Mouse (Mus musculus): ENCODE measurements around the gene Rufy1.

DNA sequence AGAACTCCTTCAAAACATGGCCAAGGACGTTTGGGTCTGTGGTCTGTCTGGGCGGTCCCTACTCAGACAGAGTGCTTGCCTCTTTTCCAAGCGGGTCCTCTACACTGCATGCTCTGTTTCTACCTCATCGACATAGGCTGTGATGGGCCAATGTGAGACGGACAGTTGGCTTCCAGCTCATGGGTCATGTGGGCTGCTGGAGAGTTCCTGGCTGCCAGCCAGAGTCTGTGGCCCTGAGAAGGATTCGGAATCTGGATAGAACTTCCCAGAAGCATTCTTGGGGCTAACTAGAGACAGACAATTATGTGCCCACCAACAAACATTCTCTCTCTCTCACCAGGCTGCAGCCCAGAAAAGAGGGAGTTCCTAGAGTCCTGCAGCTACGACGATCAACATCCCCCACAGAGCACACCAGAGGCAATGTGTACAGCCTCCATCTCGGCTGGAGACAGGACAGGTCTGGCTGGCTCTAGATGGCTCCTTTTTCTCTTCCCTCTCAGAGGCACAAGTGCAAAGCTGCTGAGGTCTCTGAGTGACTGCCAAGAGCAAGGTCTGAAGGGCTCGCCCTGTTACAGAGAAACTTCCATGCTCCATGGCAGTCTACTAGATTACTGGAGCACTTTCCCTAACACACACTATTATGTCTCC lies 27.4 kb downstream of the Rufy1 start:
- TF ChIP-seq E2F4 (IDR thresholded peaks at IDR 0.05; ENCODE audit: borderline replicate concordance, low read depth, low read length) (no peak), MXI1 (IDR thresholded peaks at IDR 0.05; ENCODE audit: low read depth, low read length) (no peak), ZKSCAN1 (IDR thresholded peaks at IDR 0.05; ENCODE audit: low read depth, low read length) (no peak), CTCF (IDR thresholded peaks at IDR 0.05 in 2 of 3, conservative IDR thresholded peaks at IDR 0.05 in 1 of 3; ENCODE audit: control insufficient read depth in 1 of 3, insufficient read depth in 1 of 3, low read depth in 2 of 3, low read length in 3 of 3, poor library complexity in 1 of 3, severe bottlenecking in 1 of 3) (no peak)
